In genomic region chr8:46995931-46996664, GRCm38 (mm10) we compare ENCODE assay signal across 9 mouse cellular contexts.
"Had no signal": no experiment of that assay in that cellular context is flagged by ENCODE, and none has a peak within 500 bp of the region (broad histone marks: within the 10 kb centered on the region; RNA-seq: fewer than 3 reads in every experiment).

No protein-coding gene starts in this region.

- ATAC-seq: midbrain, embryonic 16.5 days had no signal

- DNase-seq: kidney, adult 8-10 months; kidney, postnatal 25 days; layer of hippocampus, postnatal 36 days; lung, adult 2 months; lung, postnatal 10 days; right cerebral cortex, postnatal 25 days; thymus, adult 18-20 months; thymus, postnatal 36 days had no signal
